Mouse (Mus musculus) left cerebral cortex, adult 18-20 months (tissue): ENCODE data around the gene Prss21. TPM values are rescaled to one million over a fixed set of nuclear protein-coding genes. Genes with fewer than 3 reads are reported as not detected.

Source experiments
- DNase-seq, 2 experiments: peaks; one replicate each; pipeline ENCODE4 v3.0.0; 2021 to 2022; ENCODE audit warnings: low spot score in 2 of 2, mixed read lengths in 1 of 2
- long read RNA-seq, 2 experiments: library from polyadenylated mRNA; stranded (forward); transcript quantifications; one replicate each; pipeline ENCODE4 v2.0.0; 2021
- total RNA-seq, 2 experiments: library from RNA; stranded (reverse); gene quantifications; 2 replicates each; pipeline ENCODE4 v1.2.3; 2021

Prss21 gene
- not detected for total RNA-seq
- long read RNA-seq, experiment 1, result 0 reads
- long read RNA-seq, experiment 2, result 0 reads

GRCm38 (mm10) chr17:23867756-23868155, at the start of gene Prss21:
Prss21 (plus strand) TSS chr17:23868056.
- DNase-seq, result no peak

DNA sequence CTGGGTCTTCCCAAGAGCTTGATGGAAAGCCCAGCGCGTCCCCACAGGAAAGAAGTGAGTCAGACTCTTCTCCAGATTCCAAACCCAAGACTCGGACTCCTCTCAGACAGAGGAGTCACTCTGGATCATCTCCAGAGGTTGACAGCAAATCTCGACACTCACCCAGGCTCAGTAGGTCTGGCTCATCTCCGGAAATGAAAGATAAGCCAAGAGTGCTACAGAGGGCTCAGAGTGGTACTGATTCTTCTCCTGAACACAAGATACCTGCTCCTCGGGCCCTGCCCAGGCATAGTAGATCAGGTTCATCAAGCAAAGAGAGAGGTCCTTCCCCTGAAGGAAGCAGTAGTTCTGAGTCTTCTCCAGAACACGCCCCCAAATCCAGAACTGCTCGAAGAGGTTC, 49.3 kb upstream of the Prss21 start:
- no peak for DNase-seq

DNA sequence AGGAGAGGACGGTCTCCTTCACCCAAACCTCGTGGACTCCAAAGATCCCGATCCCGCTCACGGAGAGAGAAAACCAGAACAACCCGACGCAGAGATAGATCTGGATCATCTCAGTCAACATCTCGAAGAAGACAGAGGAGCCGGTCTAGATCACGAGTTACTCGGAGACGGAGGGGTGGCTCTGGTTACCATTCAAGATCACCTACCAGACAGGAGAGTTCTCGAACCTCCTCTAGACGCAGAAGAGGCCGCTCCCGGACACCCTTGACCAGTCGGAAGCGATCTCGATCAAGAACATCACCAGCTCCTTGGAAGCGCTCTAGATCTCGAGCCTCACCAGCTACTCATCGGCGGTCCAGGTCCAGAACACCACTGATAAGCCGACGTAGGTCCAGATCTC, 48.6 kb upstream of the Prss21 start:
- DNase-seq, result no peak

DNA sequence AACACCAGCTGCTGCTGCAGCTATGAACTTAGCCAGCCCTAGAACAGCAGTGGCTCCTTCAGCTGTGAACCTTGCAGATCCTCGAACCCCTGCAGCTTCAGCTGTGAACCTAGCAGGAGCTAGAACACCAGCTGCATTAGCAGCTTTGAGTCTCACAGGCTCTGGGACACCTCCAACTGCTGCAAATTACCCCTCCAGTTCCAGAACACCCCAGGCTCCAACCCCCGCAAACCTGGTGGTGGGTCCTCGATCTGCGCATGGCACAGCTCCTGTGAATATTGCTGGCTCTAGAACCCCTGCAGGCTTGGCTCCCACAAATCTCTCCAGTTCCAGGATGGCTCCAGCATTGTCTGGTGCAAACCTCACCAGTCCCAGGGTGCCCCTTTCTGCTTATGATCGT, 47.1 kb upstream of the Prss21 start:
- DNase-seq, result no peak

DNA sequence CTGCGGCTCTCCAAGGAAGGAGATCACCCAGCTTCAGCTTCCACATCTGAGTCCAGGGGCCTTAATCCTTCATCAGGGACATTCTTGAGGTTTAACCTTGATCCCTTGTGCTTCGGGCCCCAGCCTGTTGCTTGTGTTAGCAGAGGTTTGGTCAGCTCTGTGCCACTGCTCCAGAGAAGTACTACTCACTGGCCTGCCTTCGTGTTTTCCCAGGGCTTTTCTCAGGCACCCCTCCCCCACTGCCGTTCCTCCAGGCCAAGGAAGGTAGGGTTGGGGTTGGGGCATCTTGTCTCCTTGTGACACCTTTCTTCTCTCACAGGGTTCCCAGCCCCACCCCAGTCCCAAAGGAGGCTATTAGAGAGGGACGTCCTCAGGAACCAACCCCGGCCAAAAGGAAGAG, 45.8 kb upstream of the Prss21 start:
- no peak for DNase-seq

- DNase-seq, result no peak
These were observed 44.8 kb upstream of the Prss21 start for GRCm38 (mm10) chr17:23823018-23823417.

- DNase-seq, result no peak
These were observed 44.2 kb upstream of the Prss21 start for GRCm38 (mm10) chr17:23823614-23824013.

DNA sequence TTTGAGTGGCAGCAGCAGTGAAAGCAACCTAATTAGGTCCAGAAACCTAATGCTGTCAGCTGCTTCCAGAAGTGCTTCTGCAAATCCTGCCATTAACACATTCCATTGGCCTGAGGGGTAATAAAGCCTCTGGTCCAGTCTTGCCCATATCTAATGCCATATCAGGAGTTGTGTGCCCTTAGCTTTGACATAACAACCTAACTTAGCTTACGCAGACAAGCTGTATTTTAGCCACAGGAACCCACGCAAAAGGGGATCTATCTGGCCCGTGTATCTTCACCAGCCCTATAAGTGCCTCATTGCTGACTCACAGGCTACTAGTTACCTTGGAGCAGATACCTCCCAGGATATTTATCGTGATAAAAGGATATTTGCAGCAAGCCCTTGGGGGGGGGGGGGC, 42.3 kb upstream of the Prss21 start:
- no peak for DNase-seq

GRCm38 (mm10) chr17:23828271-23829001, 39.4 kb upstream of the Prss21 start:
- peak; percentile 50 to 54 for DNase-seq

DNA sequence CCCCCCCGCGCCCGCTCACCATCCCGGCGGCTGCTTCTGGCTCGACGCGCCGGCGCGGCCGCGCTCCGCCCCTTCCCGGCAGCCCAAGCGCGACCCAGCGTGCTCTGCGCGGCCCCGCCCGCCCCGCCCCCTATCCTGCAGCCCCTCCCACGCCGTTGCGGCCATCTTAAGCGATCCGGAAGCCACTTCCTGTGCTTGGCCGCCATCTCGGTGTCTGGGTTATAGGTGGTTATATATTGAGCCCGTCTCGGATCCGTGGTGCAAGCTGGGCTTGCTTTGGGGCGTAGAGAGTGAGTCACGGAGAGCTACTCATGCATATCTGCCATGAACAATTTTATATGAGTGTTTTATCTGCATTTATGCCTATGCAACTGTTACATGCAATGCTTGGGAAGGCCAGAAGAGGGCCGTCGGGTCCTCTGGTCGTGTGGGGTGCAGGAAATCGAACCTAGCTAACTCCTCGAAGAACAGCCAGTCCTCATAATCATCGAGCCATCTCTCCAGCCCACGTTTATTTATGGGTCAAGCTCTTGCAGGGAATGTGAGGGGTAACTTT, 38.7 kb upstream of the Prss21 start, which contains the start of gene Elob:
Gene Elob, minus strand, starts transcription at position 73 of the 556 bp plus-strand sequence.
- peak; percentile 81 to 86 for DNase-seq

DNA sequence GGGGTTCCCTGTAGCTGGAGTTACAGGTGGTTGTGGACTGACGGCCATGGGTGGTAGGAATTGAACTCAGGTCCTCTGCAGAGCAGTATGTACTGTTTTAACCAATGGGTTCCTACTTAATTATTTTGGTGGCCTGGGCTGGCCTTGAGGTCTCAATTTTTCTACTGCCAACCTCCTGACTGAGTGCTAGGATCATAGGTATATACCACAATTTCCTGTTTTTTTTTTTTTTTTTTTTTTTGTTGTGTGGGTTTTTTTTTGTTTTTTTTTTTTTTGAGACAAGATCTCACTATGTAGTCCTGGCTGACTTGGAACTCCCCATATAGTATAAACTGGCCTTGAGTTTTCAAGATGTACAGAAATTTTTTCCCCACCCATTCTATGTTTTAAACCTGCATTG, 36.7 kb upstream of the Prss21 start:
- DNase-seq, result no peak

GRCm38 (mm10) chr17:23836006-23836575, 31.8 kb upstream of the Prss21 start, which contains the start of gene Prss33:
Prss33 (minus strand) TSS chr17:23836056.
- DNase-seq, result no peak

GRCm38 (mm10) chr17:23841145-23841544, 26.7 kb upstream of the Prss21 start:
- peak in 1 of 2 experiments; percentile 66 for DNase-seq

- DNase-seq, result no peak
These were observed 24.6 kb upstream of the Prss21 start for GRCm38 (mm10) chr17:23843141-23843811.

- DNase-seq, result peak in 1 of 2 experiments; percentile 34
These were observed 24.0 kb upstream of the Prss21 start, which contains the start of the genes Prss32 and Prss41 for GRCm38 (mm10) chr17:23843812-23844273. Prss32 (plus strand) TSS chr17:23843855. Prss41 (minus strand) TSS chr17:23844172.

GRCm38 (mm10) chr17:23850028-23850427, 17.8 kb upstream of the Prss21 start:
- no peak for DNase-seq

- peak; percentile 24 to 61 for DNase-seq
These were observed 16.8 kb upstream of the Prss21 start for GRCm38 (mm10) chr17:23850853-23851749.

DNA sequence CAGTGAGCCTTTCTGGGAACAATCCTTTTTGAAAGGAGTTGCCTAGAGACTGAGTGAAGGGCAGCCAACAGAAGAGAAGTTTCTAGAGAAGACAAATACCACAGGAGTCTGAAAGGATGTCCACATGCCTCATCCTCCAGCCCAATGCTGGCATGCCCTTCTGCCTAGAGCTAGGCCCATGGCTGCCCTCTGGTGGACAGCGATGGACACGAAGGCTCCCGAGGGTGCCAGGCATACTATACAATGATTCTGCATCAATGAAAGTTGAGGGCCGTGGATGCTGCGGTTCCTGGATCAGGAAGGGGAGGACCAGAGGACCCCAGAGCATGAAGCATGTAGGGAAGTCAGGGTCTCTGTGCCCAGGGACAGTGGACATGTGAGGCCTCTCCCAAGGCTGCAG, 14.6 kb upstream of the Prss21 start:
- peak in 1 of 2 experiments; percentile 22 for DNase-seq

DNA sequence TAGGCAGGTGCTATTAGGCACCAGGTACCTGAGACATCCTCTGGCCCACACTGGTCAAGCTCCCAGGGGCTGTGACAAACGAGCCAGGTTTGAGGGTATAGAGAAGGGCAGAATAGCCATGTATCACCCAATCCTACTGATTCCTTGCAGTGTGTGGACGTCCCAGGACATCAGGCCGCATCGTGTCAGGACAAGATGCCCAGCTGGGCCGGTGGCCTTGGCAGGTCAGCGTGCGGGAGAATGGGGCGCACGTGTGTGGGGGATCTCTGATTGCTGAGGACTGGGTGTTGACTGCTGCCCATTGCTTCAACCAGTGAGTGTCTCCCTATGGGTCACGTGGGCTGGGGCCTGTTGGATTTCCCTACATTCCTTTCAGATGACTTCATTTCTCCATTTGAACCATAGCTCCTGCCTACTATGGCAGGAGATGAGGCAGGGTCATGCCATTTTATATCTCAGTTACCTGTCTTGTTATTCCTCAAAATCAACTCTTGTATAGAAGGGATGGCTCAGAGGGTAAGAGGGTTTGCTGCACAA, 13.6 kb upstream of the Prss21 start:
- DNase-seq, result no peak

GRCm38 (mm10) chr17:23857193-23857592, 10.7 kb upstream of the Prss21 start:
- DNase-seq, result no peak
